Mouse (Mus musculus): Measurements from ENCODE around the gene Vps26a. TPM values are rescaled to one million over a fixed set of nuclear protein-coding genes. Genes with fewer than 3 reads are reported as not detected.

The Vps26a gene
- polyA plus RNA-seq, 1 experiment from 2014 or later, result 105 TPM

DNA sequence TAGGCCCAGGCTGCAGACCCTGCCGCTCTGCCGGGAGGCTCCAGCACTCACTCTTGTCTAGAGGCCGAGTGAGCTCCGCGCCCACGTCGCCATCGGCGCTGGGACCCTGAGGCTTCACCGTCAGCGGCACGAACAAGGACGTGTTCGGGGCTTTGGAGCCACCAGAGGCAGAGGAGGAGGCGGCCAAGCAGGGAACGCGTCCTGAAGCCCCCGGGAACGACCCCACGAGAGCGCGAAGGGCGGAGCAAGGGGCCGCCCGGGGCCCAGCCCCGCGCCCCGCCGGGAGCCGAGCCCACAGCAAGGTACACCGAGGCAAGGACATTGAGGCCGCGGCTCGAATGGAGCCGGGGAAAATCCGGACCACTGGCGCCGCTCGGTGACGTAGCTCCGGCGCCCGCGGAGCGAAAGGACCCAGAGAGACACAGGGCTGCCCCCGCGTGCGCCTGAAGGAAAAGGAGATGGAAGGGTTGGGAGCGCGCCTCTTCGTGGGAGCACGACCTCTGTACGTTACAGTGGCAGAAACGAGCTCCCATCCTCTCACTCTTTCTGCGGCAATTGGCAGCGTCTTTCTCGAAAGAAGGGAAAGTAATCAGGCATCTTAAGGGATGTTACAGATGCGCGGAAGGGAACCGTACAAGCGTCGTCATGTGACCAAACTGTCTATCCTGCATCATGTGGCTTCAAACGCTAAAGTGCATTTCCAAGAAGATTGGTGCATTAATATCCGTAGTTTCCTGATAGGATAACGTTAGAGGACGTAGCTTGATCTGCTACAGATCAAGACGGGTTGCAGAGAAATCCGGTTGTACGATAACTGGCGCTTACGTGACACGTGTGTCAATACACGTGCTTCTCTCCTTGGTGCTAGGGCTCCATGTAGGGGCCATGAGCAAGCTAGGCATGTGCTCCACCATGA lies 37.0 kb downstream of the Vps26a start, which contains the start of the genes 4930507D05Rik and Supv3l1:
Gene 4930507D05Rik, plus strand, starts transcription at position 126 of the 916 bp plus-strand sequence.
Gene Supv3l1, minus strand, starts transcription at position 375 of the 916 bp plus-strand sequence.
- Histone ChIP-seq H3K36me3 (ENCODE audit: control insufficient read depth, insufficient read depth, low read length) (peaks cover 12% of the 10 kb centered on the region), H3K9ac (ENCODE audit: low read length) (peak within 1 kb of the TSS; percentile 85), H3K4me3 (ENCODE audit: low read depth, low read length) (peak within 1 kb of the TSS; percentile 73), H3K4me1 (ENCODE audit: control insufficient read depth, insufficient read depth, low read length) (peaks cover 9% of the 10 kb centered on the region), H3K4me2 (ENCODE audit: low read depth) (peak within 1 kb of the TSS; percentile 57), H3K27me3 (ENCODE audit: control insufficient read depth, insufficient read depth, low read length) (no peaks in the 10 kb centered on the region), H3K9me3 (ENCODE audit: control insufficient read depth, low read length) (no peaks in the 10 kb centered on the region), H3K27ac (ENCODE audit: low read depth, low read length) (peak within 1 kb of the TSS; percentile 65)
- DNase-seq (ENCODE audit: low spot score), result peak; percentile 93
- ATAC-seq (ENCODE audit: insufficient read depth, low FRiP score, low TSS enrichment), result peak; percentile 89
- under 1% methylated on average over 71 of the region's 73 CpGs for WGBS

DNA sequence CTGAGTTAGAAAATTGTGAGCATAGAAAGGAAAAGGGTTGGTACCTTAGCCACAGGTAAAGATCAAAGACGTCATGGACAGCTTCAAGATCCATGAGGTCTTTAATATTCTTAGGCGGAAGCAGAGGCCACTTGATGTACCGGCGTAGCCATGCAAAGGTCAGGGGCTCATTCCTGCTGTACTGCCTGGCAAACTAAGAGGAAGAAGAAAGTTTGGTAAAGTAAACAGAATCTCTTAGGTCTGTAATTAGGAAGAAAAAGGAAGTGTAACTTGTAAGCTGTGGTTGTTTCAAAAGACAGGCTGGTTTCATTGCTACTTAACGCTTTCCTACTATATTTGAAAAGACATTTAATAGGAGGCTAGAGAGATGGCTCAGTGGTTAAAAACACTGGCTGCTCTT lies 56.2 kb downstream of the Vps26a start:
- no peak for ATAC-seq (ENCODE audit: insufficient read depth, low FRiP score, low TSS enrichment)
- Histone ChIP-seq H3K4me1 (ENCODE audit: control insufficient read depth, insufficient read depth, low read length) (no peaks in the 10 kb centered on the region), H3K27ac (ENCODE audit: low read depth, low read length) (no peak overlapping the region), H3K9me3 (ENCODE audit: control insufficient read depth, low read length) (no peaks in the 10 kb centered on the region), H3K9ac (ENCODE audit: low read length) (no peak overlapping the region), H3K27me3 (ENCODE audit: control insufficient read depth, insufficient read depth, low read length) (no peaks in the 10 kb centered on the region), H3K4me2 (ENCODE audit: low read depth) (no peak overlapping the region), H3K4me3 (ENCODE audit: low read depth, low read length) (no peak overlapping the region), H3K36me3 (ENCODE audit: control insufficient read depth, insufficient read depth, low read length) (peaks cover 21% of the 10 kb centered on the region)
- no peak for DNase-seq (ENCODE audit: low spot score)
- WGBS, result 94% methylated on average over 5 of the region's 5 CpGs

DNA sequence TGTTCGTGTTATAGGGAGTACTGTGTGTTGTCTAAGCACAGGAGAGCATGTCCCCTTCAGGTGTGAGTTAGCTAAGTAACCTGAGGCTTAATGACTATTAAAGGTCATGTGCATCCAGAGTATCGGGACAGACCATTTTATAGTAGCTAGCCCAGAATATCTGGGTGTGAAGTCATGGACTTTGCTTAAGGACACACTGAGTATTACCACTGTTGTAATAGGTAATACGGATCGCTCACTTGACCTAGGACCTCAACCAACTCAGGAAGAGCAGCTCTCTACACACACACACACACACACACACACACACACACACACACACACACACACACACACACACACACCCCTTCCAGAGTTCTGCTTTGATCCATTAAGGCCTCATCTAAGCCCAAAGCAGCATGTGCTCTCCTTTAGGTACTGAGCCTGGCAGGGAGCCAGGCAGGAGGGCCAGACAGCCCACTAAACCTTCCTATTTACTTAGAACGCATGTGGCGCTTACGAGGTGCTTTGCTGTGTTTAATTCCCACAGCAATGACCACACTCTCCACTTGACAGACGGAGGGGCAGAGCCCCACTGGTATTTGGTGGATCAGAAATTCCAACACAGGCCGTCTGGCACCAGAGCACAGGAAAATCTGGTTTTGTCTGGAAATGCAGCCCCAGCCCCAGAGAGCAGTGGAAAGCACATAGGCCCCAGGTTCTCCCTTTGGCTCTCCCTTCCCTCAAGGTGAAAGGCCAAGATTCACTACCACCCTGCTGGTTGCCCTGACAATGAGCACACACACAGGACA lies 61.3 kb downstream of the Vps26a start:
- H3K27me3 ChIP-seq (ENCODE audit: control insufficient read depth, insufficient read depth, low read length), result no peaks in the 10 kb centered on the region
- no peak overlapping the region for H3K27ac ChIP-seq (ENCODE audit: low read depth, low read length)
- H3K4me2 ChIP-seq (ENCODE audit: low read depth), result no peak overlapping the region
- H3K4me1 ChIP-seq (ENCODE audit: control insufficient read depth, insufficient read depth, low read length), result no peaks in the 10 kb centered on the region
- DNase-seq (ENCODE audit: low spot score), result no peak
- peaks cover 10% of the 10 kb centered on the region for H3K36me3 ChIP-seq (ENCODE audit: control insufficient read depth, insufficient read depth, low read length)
- H3K9me3 ChIP-seq (ENCODE audit: control insufficient read depth, low read length), result no peaks in the 10 kb centered on the region
- ATAC-seq (ENCODE audit: insufficient read depth, low FRiP score, low TSS enrichment), result no peak
- WGBS, result 59% methylated on average over 9 of the region's 9 CpGs
- H3K9ac ChIP-seq (ENCODE audit: low read length), result no peak overlapping the region
- H3K4me3 ChIP-seq (ENCODE audit: low read depth, low read length), result no peak overlapping the region

DNA sequence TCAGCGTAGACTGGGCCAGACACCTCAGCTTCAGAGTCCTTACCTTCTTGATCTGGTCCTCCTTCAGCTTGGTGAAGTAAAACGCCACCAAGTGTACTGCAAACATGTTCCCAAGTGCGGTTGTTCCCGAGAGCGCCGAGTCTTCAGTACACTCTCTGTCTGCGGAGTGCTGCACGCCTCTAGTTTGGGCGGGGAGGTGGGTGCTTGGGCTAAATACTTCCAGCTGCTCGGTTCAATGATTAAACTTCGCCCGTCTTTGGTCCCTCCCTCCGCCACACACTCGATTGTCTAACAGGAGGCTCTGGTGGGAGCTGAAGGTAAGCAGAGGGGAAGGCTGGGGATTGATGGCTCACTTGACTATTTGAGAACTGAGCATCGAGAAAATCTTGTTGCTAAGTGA lies 64.3 kb downstream of the Vps26a start, which contains the start of gene Hkdc1:
Gene Hkdc1, minus strand, starts transcription at position 237 of the 400 bp plus-strand sequence.
- no peak within 1 kb of the TSS for H3K27ac ChIP-seq (ENCODE audit: low read depth, low read length)
- H3K36me3 ChIP-seq (ENCODE audit: control insufficient read depth, insufficient read depth, low read length), result no peaks in the 10 kb centered on the region
- WGBS, result 35% methylated on average over 15 of the region's 15 CpGs
- no peaks in the 10 kb centered on the region for H3K4me1 ChIP-seq (ENCODE audit: control insufficient read depth, insufficient read depth, low read length)
- ATAC-seq (ENCODE audit: insufficient read depth, low FRiP score, low TSS enrichment) (no peak), DNase-seq (ENCODE audit: low spot score) (no peak)
- no peak within 1 kb of the TSS for H3K4me2 ChIP-seq (ENCODE audit: low read depth)
- no peak within 1 kb of the TSS for H3K4me3 ChIP-seq (ENCODE audit: low read depth, low read length)
- no peak within 1 kb of the TSS for H3K9ac ChIP-seq (ENCODE audit: low read length)
- H3K9me3 ChIP-seq (ENCODE audit: control insufficient read depth, low read length), result no peaks in the 10 kb centered on the region
- no peaks in the 10 kb centered on the region for H3K27me3 ChIP-seq (ENCODE audit: control insufficient read depth, insufficient read depth, low read length)

DNA sequence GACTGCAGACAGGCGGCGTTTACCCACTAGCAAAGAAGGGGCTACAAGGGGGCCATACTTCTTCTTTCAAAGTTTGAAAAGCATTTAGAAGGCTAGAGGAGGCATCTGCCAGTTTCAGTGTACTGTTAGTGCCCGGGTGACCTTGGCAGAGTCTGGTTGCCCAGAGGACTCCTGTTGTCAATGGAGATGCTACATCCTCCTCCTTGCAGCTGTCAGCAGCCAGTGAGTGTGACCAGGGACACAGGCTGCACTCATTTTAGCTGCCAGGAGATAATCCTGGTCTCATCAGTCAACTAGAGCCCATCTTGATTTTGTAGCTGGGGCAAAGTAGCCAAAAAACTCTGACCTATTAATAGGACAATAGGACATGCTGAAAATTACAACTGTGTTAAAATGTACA lies 65.5 kb downstream of the Vps26a start:
- Histone ChIP-seq H3K27ac (ENCODE audit: low read depth, low read length) (no peak overlapping the region), H3K9me3 (ENCODE audit: control insufficient read depth, low read length) (no peaks in the 10 kb centered on the region), H3K4me1 (ENCODE audit: control insufficient read depth, insufficient read depth, low read length) (no peaks in the 10 kb centered on the region), H3K4me2 (ENCODE audit: low read depth) (no peak overlapping the region), H3K9ac (ENCODE audit: low read length) (no peak overlapping the region), H3K36me3 (ENCODE audit: control insufficient read depth, insufficient read depth, low read length) (no peaks in the 10 kb centered on the region), H3K27me3 (ENCODE audit: control insufficient read depth, insufficient read depth, low read length) (no peaks in the 10 kb centered on the region), H3K4me3 (ENCODE audit: low read depth, low read length) (no peak overlapping the region)
- no peak for DNase-seq (ENCODE audit: low spot score)
- WGBS, result 87% methylated on average over 3 of the region's 3 CpGs
- ATAC-seq (ENCODE audit: insufficient read depth, low FRiP score, low TSS enrichment), result no peak

DNA sequence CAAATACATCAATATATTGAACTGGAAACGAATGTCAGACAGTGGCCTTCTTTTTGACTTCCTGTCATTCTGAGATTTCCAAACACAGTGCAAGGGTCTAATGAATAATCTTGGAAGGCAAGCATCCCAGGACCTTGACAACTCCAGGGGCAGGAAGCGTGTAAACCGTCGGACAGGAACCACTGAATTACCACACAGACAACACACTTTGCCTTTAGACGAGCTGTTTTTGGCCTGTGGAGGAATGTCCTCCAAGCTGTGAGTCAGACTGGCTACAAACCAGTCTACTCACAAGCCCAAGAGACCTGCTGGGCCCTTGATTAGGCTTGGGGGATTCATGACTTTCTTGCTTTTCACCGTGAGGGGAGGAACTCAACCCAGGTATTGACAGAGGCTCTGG lies 66.2 kb downstream of the Vps26a start:
- Histone ChIP-seq H3K27ac (ENCODE audit: low read depth, low read length) (no peak overlapping the region), H3K4me2 (ENCODE audit: low read depth) (no peak overlapping the region), H3K36me3 (ENCODE audit: control insufficient read depth, insufficient read depth, low read length) (no peaks in the 10 kb centered on the region), H3K9ac (ENCODE audit: low read length) (no peak overlapping the region), H3K27me3 (ENCODE audit: control insufficient read depth, insufficient read depth, low read length) (no peaks in the 10 kb centered on the region), H3K9me3 (ENCODE audit: control insufficient read depth, low read length) (no peaks in the 10 kb centered on the region), H3K4me3 (ENCODE audit: low read depth, low read length) (no peak overlapping the region), H3K4me1 (ENCODE audit: control insufficient read depth, insufficient read depth, low read length) (no peaks in the 10 kb centered on the region)
- ATAC-seq (ENCODE audit: insufficient read depth, low FRiP score, low TSS enrichment) (no peak), DNase-seq (ENCODE audit: low spot score) (no peak)
- WGBS, result 74% methylated on average over 6 of the region's 6 CpGs

DNA sequence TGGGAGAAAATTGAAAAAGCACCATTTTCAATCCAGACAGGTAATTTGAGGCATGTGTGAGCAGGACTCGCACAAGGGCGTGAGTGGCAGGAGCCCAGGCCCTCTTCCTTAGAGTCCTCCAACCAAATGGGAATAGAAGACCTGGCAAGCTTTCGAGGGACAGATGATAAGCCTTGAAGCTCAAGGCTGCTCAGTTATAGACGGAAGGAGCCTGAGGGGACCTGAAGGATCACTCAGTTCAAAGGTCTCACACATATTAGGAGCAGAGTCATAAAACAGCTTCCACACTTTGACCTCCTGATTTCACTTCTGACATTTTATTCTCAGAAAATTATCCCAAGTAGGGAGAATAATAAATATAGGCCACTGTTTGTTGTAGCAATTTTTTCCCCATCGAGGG lies 67.2 kb downstream of the Vps26a start:
- no peak for ATAC-seq (ENCODE audit: insufficient read depth, low FRiP score, low TSS enrichment)
- WGBS, result 83% methylated on average over 5 of the region's 5 CpGs
- Histone ChIP-seq H3K27me3 (ENCODE audit: control insufficient read depth, insufficient read depth, low read length) (no peaks in the 10 kb centered on the region), H3K27ac (ENCODE audit: low read depth, low read length) (no peak overlapping the region), H3K9ac (ENCODE audit: low read length) (no peak overlapping the region), H3K4me1 (ENCODE audit: control insufficient read depth, insufficient read depth, low read length) (no peaks in the 10 kb centered on the region), H3K4me2 (ENCODE audit: low read depth) (no peak overlapping the region), H3K4me3 (ENCODE audit: low read depth, low read length) (no peak overlapping the region), H3K36me3 (ENCODE audit: control insufficient read depth, insufficient read depth, low read length) (no peaks in the 10 kb centered on the region), H3K9me3 (ENCODE audit: control insufficient read depth, low read length) (no peaks in the 10 kb centered on the region)
- no peak for DNase-seq (ENCODE audit: low spot score)

DNA sequence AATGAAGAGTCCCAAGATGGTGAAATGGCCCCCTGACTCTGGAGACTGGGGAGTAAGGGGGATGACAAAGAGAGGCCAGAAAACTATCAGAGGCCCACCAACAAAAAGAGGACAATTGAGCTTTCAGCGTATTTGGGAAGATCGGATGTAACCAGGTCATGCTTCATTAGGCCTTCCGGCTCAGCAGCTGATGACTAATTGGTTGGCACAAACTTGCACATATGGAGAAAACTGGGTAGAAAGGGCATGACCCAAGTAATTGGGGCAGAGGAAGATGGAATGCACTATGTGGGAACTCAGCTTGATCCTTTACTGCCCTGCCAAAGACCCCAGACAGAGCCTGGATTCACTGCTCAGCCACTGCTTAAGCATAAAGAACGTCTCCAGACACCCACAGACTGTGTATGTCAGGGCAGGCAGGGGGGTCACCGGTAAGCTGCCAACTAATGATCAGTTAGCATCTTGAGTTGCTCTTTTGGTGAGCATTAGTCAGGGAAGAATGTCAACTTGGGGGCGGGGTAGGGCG lies 67.7 kb downstream of the Vps26a start:
- Histone ChIP-seq H3K4me2 (ENCODE audit: low read depth) (no peak overlapping the region), H3K27ac (ENCODE audit: low read depth, low read length) (no peak overlapping the region), H3K36me3 (ENCODE audit: control insufficient read depth, insufficient read depth, low read length) (no peaks in the 10 kb centered on the region), H3K4me1 (ENCODE audit: control insufficient read depth, insufficient read depth, low read length) (no peaks in the 10 kb centered on the region), H3K4me3 (ENCODE audit: low read depth, low read length) (no peak overlapping the region), H3K9me3 (ENCODE audit: control insufficient read depth, low read length) (no peaks in the 10 kb centered on the region), H3K9ac (ENCODE audit: low read length) (no peak overlapping the region), H3K27me3 (ENCODE audit: control insufficient read depth, insufficient read depth, low read length) (no peaks in the 10 kb centered on the region)
- DNase-seq (ENCODE audit: low spot score), result no peak
- WGBS, result 57% methylated on average over 7 of the region's 7 CpGs
- no peak for ATAC-seq (ENCODE audit: insufficient read depth, low FRiP score, low TSS enrichment)
